Mouse (Mus musculus) lung, postnatal 4 days (tissue): ENCODE data around the gene Hic1.
A peak's percentile ranks its signal among the peaks of the same experiment; 100 is the strongest.

Experiments used
- DNase-seq, 2 experiments: peaks; one replicate each; pipeline ENCODE4 v3.0.0; 2021

The Hic1 gene

DNA sequence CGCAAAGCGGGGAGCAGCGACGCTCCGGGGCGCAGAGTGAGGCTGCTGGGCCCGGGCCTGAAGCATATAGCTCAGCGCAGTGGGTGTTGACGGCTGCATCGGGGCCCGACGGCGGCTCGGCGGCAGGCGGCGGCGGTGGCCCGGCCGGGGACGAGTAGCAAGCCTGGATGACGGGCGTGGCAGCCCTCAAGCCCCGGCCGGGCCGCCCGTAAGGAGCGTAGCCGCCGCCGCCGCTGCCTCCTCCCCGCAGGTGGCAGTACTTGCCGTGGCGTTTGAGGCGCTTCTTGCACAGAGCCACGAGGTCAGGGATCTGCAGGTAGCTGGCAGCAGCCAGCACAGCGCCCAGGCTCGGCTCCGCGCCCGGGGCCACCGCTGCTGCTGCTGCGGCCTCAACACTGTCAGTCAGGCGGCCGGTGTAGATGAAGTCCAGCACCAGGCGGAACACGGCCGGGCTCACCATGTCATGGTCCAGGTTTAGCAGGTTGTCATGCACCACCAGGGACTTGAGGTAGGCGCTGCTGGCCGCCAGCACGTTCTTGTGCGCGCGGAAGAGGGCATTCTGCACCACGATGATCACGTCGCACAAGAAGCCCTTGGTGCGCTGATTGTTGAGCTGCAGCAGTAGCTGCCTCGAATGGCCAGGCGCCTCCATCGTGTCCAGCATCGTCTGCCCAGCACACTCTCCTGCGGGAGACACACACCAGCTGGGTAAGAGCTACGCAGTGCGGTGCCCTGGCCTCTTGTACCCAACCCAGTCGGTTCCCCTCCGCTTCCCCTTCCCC lies 2.3 kb downstream of the Hic1 start:
- DNase-seq = peak; percentile 61 to 72

DNA sequence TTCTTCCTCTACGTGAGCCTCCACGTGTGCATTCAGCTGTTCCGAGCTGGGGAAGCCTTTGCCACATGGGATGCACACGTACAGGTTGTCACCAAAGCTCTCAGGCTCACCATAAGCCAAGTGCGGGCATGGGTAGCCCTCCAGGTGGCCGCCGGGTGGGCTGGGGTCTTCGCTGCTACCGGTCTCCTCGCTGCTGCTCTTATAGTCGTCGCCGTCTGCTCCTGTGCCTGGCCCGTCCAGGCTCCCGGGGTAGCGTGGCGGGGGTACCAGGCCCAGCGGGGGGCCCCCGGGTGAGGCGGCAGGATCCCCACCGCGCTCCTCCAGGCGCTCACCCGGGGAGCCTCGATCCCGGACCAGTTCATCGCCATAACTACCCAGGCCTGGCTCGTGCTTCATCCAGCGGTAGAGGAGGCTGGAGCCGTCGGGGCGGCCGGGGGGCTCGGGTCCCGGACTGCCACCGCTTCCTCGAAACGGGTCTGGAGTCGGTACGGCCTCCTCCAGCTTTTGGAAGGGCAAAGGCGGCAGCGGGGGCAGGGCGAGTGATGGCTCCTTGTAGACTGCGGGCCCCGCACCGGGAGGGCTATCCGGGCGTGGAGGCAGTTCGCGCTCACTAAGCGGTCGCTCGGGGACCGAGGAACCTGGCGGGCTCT lies 3.0 kb downstream of the Hic1 start:
- no peak for DNase-seq

DNA sequence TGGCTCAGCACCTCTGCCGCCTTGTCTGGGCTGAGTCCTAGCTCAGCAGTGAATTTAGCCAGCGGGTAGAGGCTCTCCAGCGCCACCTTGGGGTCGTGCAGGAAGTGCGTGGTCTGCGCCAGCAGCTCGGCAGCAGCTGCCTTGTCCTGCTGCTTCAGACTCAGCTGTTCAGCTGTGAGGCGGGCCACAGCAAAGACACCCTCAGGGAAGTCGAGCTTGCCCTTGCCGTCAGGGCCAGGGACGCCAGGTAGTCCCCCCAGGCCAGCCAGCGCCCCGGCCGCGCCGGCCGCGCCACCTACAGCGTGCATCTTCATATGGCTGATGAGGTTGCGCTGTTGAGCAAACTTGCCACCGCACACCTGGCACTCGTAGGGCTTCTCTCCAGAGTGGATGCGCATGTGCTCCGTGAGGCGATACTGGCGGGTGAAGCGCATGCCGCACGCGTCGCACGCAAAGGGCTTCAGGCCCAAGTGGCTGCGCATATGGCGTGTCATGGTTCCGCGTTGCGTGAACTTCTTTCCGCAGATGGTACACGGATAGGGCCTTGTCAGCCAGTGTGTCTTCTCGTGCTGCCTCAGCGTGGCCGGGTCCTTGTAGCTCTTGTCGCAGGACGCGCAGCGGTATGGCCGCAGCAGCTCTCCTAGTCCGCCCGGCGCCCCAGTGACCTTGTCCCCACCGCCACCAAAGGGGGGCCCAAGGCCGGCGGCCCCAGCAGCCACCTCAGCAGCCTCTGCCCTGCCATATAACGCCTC lies 3.7 kb downstream of the Hic1 start:
- DNase-seq = peak; percentile 89 to 91

DNA sequence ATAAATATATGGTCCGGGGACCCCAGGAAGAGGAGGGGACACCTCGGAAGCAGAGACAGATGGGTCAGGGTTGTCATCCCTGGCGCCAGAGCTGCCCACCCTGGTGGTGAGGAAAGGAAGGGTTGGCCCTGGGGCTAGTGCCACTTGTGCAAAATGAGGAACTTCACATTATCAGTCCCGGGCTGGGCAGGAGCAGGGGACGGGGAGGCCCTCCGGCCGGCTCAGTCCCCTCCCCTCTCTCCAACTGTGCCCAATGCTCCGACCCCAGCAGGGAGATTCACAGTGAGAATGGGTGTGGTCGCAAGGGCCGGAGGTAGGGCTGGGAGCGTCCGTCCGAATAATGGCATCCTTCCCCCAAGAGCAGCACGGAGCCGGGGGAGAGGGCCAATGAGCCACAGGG lies 4.6 kb downstream of the Hic1 start:
- DNase-seq = peak; percentile 49 to 50

DNA sequence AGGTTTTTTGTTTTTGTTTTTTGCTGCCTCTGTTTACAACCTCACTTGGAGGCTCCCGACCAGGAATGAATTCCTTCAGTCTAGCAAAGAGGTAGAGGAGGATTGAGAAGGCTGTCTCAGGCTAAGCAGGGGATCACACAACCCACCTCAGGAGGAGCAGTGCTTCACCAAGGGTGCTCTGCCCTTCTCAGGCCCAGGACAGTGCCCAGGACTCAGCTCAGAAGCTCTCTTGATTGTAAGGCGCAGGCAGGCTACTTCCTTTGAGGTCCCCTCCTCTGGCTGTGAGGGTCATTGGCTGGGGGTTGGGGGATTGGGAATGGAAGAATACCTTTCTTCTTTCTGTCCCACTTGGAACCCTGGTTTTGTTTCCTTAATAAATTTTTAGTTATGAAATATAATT lies 5.3 kb downstream of the Hic1 start:
- DNase-seq = no peak

DNA sequence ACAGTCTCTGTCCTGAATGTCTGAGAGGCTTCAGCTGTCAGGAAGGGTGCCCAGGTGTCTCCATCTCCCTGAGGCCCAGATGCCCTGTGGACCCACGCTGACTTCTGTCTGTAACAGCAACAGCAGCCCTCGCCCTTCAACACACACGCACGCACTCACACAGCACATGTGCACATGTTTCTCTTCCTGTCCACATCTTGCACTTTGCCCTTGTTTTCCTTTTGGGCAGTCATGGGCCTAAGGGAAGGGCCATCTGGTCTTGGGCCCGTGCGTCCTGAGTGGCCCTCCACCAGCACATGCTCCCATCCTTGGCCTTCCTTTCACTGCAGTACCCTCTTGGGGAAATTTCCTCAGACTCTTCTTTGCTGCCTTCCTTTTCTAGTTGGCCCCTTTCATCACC lies 5.9 kb downstream of the Hic1 start:
- DNase-seq = peak in 1 of 2 experiments; percentile 11

DNA sequence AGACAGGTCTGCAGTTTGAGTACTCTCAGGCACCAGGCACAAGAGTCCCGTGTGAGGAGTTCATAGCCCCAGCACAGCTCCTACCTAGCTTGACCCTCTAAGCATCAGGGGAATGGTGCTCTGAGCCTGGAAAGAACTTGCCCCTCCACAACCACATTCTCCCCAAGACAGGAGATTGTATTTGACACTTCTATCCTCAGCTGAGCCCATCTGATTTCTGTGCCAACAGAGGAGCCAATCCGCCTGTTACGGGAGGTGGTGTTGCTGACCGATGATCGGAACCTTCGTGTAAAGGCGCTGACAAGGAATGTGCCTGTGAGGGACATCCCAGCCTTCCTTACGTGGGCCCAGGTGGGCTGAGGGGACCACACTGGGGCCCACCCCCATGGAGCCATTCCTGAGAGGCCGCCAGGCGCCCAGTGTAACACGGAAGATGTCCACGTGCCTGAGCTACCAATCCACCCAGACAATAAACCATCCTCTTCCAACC lies 6.7 kb downstream of the Hic1 start:
- DNase-seq = peak in 1 of 2 experiments; percentile 10

DNA sequence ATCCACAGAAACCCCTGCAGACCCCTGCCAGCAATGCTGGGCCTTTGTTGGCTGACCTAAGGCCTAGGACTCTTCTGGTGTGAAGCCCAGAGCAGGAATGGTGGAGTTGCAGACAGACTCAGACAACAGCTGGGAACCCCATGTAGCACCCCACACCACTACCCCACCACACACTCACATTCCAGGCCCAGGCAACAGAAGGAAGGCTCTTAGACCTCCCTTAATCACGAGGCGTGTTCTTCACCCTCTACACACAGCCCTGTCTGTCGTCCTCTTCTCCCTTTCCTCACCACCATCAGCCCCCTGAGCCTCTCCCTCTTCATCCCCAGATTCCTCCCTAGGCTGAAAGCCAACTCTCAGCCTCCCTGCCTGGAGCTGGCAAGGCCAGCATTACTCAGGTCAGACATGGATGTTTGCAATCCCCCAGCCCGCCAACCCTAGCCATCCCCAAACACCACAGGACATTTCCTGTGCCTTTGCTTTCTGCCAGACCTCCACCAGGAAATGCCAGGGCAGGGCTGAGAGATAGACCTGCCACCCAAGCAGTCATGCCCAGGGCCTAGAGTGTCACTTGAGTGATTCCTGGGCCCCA lies 7.8 kb downstream of the Hic1 start:
- peak; percentile 61 to 89 for DNase-seq

DNA sequence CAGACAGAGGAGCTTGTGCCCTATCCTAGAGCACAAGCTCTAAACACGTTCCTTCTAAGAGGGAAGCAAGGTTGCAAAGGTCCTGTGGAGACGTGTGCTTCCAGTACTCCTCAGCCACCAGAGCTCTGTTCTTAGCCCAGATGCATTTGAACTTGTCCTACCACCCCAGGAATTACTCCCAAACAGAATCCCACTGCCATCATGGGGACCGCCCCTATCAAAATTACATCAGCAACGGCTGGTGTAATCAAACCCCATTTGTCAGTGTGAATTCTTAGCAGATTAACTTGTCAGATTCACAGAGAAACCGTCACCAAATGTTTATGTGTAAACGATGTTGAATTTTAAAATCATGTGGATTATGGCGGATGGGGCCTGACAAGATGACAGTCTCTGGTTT lies 8.4 kb downstream of the Hic1 start:
- peak; percentile 7 to 19 for DNase-seq

DNA sequence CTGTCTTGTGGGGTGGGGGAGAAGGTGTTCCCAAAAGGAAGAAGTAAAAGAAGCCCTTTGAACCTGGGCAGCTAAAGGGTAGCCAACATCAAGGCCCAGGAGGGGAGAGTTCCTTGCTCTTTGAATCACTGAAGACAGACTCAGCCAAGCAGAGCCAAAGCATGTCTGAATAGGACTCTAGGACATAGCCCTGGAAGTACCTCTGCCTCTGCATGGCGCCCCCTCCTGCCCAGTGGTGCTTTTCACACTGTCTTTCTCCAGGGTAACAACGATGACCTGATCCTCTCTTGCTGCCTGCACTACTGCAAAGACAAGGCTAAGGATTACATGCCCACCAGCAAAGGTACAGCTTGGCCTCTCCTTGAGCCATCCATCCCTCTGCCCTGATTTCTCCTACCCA lies 9.8 kb downstream of the Hic1 start:
- DNase-seq = peak; percentile 63 to 67

DNA sequence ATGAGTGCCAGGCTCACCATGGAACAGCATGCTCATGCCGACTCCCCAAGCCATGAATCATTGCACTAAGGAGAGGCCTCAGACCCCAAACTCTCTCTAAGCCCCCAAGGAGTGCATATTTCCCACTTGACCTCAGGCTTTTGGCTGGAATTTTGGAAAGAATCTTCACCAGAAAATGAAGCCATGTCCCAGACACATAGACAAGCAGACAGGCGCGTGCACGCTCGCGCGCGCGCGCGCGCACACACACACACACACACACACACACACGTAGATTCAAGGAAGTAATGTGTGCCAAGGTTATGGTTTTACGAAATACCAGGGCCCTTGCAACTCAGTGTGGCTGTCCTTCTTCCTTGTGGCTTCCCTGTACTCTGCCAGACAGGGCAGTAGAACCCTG lies 10.9 kb downstream of the Hic1 start:
- peak; percentile 54 to 76 for DNase-seq

DNA sequence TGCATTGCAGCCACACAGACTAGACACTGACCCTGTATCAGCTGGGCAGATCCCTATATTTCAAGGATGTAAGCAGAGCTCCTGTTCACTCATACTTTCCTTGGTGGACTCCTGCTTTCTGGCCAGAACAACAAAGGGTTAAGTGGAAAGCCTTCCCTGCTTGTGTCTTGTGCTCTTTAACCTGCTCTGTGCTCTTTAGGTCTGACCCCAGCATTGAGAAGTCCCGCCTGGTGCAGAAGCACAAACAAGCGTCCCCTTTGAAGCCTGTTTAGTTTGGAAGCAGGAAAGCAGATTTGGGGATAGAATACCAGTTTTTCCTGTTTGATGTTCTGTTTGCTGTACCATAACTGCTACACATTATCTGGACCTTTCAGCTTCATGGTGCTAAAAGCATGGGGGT lies 11.4 kb downstream of the Hic1 start:
- DNase-seq = peak in 1 of 2 experiments; percentile 6

DNA sequence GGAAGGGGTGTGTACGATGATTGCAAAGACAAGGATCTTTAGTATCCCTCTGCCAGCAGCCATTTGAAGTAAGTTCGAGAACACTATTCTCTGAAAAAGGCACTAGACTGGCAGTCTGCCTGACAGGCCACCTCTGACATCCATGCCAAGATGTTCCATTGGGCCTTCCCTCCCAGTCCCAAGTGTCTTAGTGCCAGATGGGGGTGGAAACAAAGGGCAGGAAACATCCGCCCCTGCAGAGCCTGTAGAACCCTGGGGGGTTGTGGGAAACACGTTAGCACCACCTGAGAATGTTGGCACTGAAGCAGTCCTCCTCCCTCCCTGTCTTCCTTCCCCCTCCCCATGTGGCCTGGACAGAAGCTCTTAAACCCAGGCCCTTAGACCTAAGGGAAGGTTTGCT lies 12.3 kb downstream of the Hic1 start:
- DNase-seq = no peak

DNA sequence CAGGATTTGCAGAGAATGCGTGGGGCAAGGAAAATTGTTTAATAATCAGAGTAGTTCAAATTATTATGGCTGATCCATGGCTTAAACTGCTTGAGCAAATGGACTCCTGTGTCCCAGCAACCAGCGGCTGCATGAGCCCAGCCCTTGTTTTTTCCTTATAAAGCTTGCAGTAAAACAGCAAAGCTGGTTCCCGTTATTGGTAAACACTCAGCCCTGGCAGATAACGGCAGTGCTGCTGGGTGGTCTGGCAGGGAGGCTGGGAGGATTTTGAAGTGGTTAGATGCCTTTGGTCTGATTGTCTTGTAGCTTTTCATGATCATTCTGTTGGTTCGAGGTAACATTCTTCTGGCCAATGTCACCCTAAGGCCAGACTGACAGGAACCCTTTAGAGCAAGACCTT lies 12.9 kb downstream of the Hic1 start:
- DNase-seq = peak in 1 of 2 experiments; percentile 71

DNA sequence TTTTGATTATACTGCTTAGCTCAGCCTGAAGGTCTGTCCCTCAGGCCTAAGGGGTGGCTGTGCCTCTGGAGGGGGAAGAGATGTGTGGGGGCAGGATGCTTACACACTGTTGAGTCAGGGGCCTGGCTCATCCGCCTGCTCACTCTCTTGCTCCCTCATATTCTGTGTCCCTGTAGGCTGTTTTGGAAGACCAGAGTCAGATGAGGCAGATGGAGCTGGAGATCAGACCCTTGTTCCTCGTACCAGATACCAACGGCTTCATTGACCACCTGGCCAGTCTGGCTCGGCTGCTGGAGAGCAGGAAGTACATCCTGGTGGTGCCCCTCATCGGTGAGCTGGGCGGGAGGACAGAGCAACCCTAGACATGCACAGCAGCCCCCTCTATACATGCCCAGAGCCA lies 13.3 kb downstream of the Hic1 start:
- DNase-seq = no peak

DNA sequence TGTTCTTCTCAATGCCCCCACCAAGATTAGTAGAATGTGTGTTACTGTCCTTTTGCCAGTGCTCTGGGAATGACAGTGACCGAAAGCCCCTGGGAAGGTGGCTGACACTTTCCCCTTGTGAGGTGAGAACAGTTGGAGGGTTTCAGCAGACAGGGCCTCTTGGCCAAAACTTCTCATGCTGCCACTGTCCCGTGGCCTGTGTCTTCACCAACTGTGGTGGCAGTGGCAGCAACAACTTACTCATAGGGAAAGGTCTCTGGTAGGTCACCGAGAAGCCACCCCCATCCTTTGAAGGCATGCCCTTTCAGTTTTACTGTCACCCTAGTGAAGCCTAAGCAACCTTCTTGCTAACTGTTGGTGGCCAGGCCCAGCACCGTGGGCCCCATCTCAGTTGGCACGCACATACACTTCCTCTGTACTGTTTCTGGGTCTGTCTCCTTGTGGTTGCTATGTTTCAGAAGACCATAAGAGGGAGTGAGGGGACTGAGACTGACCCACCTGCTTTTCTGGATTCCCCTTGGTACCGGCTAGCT lies 15.2 kb downstream of the Hic1 start:
- DNase-seq = no peak

DNA sequence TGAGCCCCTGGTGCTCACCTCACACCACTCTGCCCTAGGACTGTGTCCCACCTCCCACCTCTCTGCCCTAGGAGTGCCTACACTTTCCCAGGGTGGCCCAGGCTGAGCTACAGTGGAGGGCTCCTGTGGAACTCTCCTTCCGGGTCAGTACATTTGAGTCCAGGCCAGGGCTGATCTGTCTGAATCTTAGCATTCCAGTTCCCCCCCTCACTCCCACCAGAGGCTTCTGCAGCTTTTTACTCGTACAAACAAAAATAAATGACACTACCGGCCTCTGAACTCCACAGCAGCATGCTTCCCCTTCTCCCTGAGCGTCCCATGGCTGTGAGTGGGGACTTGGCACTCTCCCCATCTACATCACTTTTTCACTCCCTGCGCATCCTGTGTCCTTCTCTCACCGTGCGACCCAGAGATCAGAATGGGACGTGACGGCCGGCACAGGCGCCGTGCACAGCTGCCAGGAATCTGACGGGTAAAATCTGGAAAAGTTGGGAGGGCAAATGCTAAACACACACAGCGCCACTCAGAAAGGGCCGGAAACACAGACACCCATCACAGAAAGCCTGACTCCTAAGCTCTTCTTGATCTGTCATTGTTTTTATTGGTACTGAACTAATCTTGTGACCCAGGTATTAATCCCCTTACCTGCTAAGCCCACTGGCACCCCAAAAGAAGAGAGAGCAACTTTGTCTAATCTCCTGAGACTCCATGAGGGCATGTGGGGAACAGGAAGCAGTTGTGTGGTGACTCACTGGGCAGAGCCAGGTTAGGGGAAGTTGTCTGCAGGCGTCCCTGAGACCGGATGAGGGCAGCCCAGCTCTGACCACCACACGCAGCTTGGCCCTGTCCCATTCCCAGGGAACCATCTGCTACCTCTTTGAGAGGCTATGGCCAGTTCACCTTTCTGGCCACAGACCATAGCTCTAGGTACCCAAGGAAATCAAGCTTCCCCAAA lies 16.4 kb downstream of the Hic1 start:
- DNase-seq = peak; percentile 76 to 86

DNA sequence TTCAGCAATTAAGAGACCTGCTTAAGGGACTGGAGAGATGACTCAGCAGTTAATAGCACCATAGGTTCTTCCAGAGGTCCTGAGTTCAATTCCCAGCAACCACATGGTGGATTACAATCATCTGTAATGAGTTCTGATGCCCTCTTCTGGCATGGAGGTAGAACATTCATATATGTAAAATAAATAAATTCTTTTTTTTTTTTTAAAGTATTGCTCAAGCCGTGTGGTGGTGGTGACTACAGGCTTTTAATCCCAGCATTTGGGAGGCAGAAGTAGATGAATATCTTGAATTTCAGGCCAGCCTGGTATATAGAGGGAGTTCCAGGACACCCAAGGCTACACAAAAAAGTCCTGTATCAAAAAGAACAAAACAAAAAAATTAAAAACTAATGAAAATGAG lies 19.0 kb downstream of the Hic1 start:
- DNase-seq = no peak

DNA sequence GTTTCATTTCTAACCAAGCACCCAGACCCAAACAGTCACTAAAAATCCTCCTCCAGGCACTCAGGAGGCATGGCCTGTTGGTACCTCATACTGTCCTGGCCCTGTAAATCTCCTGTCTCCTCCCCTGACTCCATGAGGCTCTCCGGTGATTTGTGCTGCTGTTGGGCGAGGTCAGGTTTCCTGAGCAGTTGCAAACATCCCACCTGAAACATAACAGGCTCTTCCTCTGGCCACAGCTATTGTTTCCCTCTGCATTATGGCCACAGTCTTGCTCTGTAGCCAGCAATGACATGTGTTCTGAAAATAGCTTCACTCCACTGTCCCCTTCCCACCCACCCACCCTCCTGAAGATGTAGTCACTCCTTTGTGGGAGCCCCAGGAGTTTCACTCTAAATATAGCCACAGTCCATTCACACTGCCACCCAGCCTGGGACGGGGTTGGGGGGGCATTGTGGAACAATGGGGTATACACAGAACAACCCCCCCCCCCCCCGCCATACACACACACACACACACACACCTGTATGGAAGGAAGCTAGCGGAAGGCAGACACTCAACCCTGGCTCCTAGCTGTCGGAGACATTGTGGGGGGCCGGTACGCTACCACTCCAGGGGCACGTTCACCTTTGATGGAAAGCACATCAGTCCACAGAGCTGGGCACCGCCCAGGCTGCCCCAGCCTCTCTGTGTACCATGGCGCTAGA lies 20.8 kb downstream of the Hic1 start:
- DNase-seq = peak in 1 of 2 experiments; percentile 49

DNA sequence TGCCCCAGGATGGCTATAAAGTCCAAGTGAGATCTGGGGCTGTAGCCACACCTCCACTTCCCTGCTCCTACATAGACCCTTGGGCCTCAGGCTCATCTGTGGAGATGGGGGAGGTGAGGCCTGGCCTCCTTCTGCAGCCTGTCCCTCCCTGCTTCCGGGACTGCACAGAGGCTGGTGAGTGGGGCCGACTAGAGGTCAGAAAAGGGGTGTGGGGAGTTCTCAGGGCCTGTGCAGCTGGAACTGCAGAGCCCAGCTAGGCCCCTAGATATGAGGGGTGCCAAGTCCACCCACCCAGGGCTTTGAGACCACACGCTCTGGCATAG lies 21.5 kb downstream of the Hic1 start:
- DNase-seq = peak; percentile 60 to 70
